Mouse (Mus musculus) lung, embryonic 16.5 days (tissue): ENCODE measurements around the gene Pgap3. TPM values are rescaled to one million over a fixed set of nuclear protein-coding genes. Genes with fewer than 3 reads are reported as not detected.

ENCODE experiments used
- ATAC-seq: fragments of 200-750 bp; cut with Nextera tagmentation; 2 replicates; pipeline ENCODE4 v1.8.0; 2017; ENCODE audit warnings: low read depth, mild to moderate bottlenecking, moderate library complexity
- H3K27ac ChIP-seq: fragments of 300-500 bp; sonication (generic); 2 replicates; pipeline ENCODE4 v1.5.1; 2014; ENCODE audit warnings: mild to moderate bottlenecking, control low read depth, low read length
- H3K27me3 ChIP-seq: fragments of 300-500 bp; sonication (generic); 2 replicates; pipeline ENCODE4 v1.6.1; 2014; ENCODE audit warnings: low read depth, low read length, mixed read lengths; ENCODE audit not compliant: control insufficient read depth, insufficient read depth
- H3K36me3 ChIP-seq: fragments of 300-500 bp; sonication (generic); 2 replicates; pipeline ENCODE4 v1.6.1; 2014; ENCODE audit warnings: low read length; ENCODE audit not compliant: control insufficient read depth, insufficient read depth
- H3K4me1 ChIP-seq: fragments of 300-500 bp; sonication (generic); replicated peaks from 2 replicates; pipeline ENCODE4 v1.6.1; 2014; ENCODE audit warnings: low read length, mixed read lengths; ENCODE audit not compliant: control insufficient read depth, insufficient read depth
- H3K4me2 ChIP-seq: fragments of 300-500 bp; sonication (generic); 2 replicates; pipeline ENCODE4 v1.6.1; 2014; ENCODE audit warnings: low read depth, low read length, control low read depth
- H3K4me3 ChIP-seq: fragments of 300-500 bp; sonication (generic); 2 replicates; pipeline ENCODE4 v1.5.1; 2014; ENCODE audit warnings: mild to moderate bottlenecking, low read length, control low read depth
- H3K9ac ChIP-seq: fragments of 300-500 bp; sonication (generic); 2 replicates; pipeline ENCODE4 v1.6.1; 2014; ENCODE audit warnings: low read length, control low read depth
- H3K9me3 ChIP-seq: fragments of 300-500 bp; sonication (generic); 2 replicates; pipeline ENCODE4 v1.6.1; 2016; ENCODE audit warnings: low read length; ENCODE audit not compliant: control insufficient read depth
- WGBS: fragments of 180-500 bp; shearing (Covaris S2); extraction: QIAGEN DNeasy Blood & Tissue Kit; methylation state at CpG from one replicate; pipeline ENCODE4 v1.1.7; 2014; 5-methylcytosine and 5-hydroxymethylcytosine counted together
- polyA plus RNA-seq: library from polyadenylated mRNA; unstranded; fragments of >200 nt; fragmentation: Nextera tagmentation; extraction: Ambion mirVana; gene quantifications from 2 replicates; pipeline ENCODE4 v1.2.1, GENCODE M21; 2015

Pgap3 gene
- polyA plus RNA-seq, 1 experiment from 2014 or later, result 16.2 TPM

DNA sequence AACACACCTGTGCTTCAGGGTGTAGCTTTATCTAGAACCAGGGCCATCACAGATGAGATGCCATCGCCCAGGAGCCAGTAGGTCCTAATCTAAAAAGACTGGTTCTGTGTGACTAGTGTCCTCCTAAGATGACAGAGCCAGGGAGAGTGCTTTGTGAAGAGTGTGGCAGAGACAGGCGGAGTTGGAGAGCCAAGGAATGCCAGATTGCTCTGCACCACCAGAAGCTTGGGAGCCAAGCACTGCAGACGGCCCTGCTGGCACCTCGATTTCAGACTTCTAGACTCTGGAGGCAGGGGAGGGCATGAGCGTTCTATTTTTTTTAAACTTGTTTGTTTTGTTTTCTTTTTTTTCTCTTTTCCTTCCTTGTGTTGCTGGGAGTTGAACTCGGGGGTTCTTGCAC lies 31.0 kb downstream of the Pgap3 start:
- Histone ChIP-seq H3K27me3 (no peaks in the 10 kb centered on the region), H3K9me3 (no peaks in the 10 kb centered on the region), H3K27ac (no peak overlapping the region), H3K9ac (no peak overlapping the region), H3K4me3 (no peak overlapping the region), H3K4me2 (no peak overlapping the region), H3K4me1 (peaks cover 1% of the 10 kb centered on the region), H3K36me3 (no peaks in the 10 kb centered on the region)
- ATAC-seq, result no peak
- 78% methylated on average over 6 of the region's 6 CpGs for WGBS

DNA sequence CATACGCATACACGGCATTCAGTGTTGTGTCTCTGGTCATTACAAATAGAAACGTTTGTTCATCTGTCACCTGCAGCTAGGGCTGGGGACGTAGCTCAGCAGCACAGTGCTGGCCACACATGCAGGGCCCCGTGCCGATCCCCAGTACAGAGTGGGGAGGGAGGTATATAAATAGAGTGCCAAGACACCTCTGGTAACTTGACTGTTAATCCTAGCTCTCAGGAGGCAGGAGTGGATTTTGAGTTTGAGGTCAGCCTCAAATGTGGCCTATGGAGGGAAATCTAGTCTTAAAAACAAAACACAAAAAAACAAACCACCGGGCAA lies 32.5 kb downstream of the Pgap3 start:
- H3K4me3 ChIP-seq, result no peak overlapping the region
- H3K9ac ChIP-seq, result no peak overlapping the region
- H3K36me3 ChIP-seq, result no peaks in the 10 kb centered on the region
- H3K27me3 ChIP-seq, result no peaks in the 10 kb centered on the region
- ATAC-seq, result no peak
- H3K4me2 ChIP-seq, result no peak overlapping the region
- no peak overlapping the region for H3K27ac ChIP-seq
- H3K4me1 ChIP-seq, result peaks cover 11% of the 10 kb centered on the region
- H3K9me3 ChIP-seq, result no peaks in the 10 kb centered on the region
- WGBS, result 70% methylated on average over 7 of the region's 7 CpGs

DNA sequence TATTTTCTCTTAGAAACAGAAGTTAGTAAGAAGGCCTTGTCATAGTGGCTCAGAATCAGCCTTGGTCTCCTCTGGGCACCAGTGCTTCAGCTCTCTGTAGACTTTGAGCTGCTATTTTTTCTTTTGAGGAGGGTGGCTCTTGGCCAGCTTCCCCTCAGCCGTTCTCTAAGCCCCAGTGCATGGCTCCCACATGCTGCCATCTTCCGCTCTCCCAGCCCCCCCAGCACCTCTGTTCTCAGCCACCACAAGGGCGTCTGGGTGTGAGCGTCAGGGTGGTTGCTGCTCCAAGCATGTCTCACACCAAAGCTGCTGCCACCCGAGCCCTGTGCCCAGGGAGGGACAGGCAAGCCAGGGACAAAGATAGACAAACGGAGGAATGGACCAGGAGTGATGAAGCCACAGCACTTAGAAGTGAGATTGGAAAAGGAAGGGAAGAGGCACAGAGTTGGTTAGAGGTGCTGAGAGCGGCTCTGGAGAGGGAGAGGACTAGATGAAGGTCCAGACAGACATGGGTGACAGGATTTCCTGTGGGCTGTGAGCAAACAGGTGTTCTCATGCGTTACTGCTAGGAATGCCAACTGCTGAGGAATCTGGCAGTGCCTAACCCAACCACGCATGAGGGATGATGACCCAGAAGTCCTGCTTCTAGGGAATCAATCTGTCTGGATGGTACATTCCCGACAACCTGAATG lies 33.0 kb downstream of the Pgap3 start:
- WGBS, result 75% methylated on average over 10 of the region's 10 CpGs
- no peak overlapping the region for H3K4me2 ChIP-seq
- H3K27ac ChIP-seq, result no peak overlapping the region
- no peak for ATAC-seq
- H3K4me3 ChIP-seq, result no peak overlapping the region
- H3K36me3 ChIP-seq, result no peaks in the 10 kb centered on the region
- no peaks in the 10 kb centered on the region for H3K9me3 ChIP-seq
- H3K27me3 ChIP-seq, result no peaks in the 10 kb centered on the region
- no peak overlapping the region for H3K9ac ChIP-seq
- H3K4me1 ChIP-seq, result peaks cover 16% of the 10 kb centered on the region

DNA sequence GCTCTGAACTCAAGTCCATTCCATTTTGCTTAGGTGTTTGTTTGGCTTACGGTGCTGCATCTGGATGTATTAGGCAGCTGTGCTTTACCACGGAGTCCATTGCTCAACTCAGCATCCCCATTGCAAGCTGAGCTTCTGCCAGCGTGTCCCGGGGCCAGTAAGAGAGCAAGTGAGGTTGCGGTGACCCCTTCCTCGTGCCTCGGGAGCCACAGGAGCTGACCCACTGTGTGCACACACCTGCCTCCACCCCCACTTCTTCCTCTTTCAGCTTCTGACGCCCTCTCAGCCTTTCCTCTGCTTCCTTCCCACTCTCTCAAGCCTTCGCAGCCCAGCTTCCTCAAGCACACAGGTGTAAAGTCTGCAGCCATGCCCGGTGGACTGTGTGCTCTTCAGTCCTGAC lies 34.0 kb downstream of the Pgap3 start:
- H3K36me3 ChIP-seq, result no peaks in the 10 kb centered on the region
- H3K4me2 ChIP-seq, result no peak overlapping the region
- no peak overlapping the region for H3K27ac ChIP-seq
- no peaks in the 10 kb centered on the region for H3K27me3 ChIP-seq
- no peaks in the 10 kb centered on the region for H3K9me3 ChIP-seq
- 62% methylated on average over 10 of the region's 10 CpGs for WGBS
- no peak overlapping the region for H3K4me3 ChIP-seq
- ATAC-seq, result no peak
- peaks cover 16% of the 10 kb centered on the region for H3K4me1 ChIP-seq
- no peak overlapping the region for H3K9ac ChIP-seq

DNA sequence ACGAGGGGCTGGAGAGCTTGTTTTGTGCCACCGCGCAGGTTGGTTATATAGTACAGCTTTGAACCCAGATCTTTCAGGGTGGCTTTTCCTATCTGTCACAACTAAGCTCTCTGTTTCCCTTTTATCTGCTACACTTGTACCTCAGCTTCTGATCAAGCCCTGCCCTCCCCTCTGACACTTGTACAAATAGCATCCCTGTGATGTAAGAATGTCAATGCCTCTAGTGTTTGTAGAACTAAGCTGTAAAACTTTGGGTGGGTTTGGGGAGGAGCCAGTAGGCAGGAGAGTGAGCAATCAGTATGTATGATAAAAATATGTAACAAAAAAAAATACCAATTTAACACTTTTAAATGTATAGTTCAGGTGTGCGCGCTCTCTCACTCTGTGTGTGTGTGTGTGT lies 35.9 kb downstream of the Pgap3 start:
- Histone ChIP-seq H3K27ac (peak overlapping the region; percentile 89), H3K4me1 (peaks cover 24% of the 10 kb centered on the region), H3K4me3 (no peak overlapping the region), H3K27me3 (no peaks in the 10 kb centered on the region), H3K9ac (peak overlapping the region; percentile 23; the same call in 1 of the 2 replicates), H3K9me3 (no peaks in the 10 kb centered on the region), H3K36me3 (no peaks in the 10 kb centered on the region), H3K4me2 (peak overlapping the region; percentile 26)
- WGBS, result 71% methylated on average over 5 of the region's 5 CpGs
- peak; percentile 37; the same call in 1 of the 2 replicates for ATAC-seq

DNA sequence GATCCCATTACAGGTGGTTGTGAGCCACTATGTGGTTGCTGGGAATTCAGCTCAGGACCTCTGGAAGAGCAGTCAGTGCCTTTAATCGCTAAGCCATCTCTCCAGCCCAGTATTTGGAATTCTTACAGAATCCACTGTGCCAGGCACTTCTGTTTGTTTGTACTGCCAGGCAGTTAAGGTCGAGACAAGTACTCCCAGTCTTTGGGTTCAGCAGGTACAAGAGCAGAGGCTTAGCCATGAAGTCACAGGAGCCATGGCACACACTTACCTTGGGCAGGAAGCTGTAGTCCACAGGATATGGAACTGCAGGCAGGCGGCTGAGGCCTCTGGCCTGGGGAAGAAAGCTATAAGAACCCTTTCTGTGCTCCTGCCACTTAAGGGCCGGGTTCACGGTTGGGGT lies 36.5 kb downstream of the Pgap3 start:
- ATAC-seq, result peak; percentile 80
- Histone ChIP-seq H3K27ac (peak overlapping the region; percentile 89), H3K4me3 (no peak overlapping the region), H3K4me1 (peaks cover 30% of the 10 kb centered on the region), H3K27me3 (no peaks in the 10 kb centered on the region), H3K9me3 (no peaks in the 10 kb centered on the region), H3K36me3 (no peaks in the 10 kb centered on the region), H3K4me2 (peak overlapping the region; percentile 26), H3K9ac (0 out of 2 replicates have a peak overlapping the region, but pooled peaks have one; percentile 23)
- 57% methylated on average over 5 of the region's 5 CpGs for WGBS

DNA sequence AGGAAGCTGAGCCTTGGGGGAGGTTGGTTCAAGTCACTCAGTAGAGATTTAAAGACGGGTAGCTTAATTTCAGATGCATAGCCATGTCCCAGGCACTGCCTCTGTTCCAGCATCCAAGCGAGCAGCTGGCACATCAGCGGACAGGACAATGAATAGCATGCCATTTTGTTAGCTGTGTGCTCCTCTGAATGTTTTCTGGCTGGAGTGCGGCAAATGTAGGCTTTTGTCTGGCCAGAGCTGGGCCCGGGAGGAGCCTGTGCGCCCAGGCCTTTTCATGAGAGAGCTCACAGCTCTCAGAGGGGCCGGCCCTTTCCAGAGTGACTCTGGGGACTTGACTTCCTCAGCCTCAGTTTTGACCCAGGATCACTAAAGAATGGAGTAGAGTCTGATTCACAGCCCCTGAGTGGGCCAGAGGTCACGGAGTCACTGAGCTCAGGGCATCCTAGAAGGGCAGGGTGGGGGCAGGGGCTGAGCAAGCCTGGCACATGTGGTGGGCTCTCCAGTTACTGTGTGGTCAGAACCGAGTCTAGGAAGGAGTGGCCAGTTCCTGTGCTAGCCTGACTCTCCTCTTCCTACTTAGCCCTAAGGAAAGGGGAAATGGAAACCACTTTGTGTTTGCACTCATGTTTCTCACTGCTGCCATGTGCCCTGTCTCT lies 39.3 kb downstream of the Pgap3 start:
- peaks cover 49% of the 10 kb centered on the region for H3K4me1 ChIP-seq
- 75% methylated on average over 9 of the region's 9 CpGs for WGBS

DNA sequence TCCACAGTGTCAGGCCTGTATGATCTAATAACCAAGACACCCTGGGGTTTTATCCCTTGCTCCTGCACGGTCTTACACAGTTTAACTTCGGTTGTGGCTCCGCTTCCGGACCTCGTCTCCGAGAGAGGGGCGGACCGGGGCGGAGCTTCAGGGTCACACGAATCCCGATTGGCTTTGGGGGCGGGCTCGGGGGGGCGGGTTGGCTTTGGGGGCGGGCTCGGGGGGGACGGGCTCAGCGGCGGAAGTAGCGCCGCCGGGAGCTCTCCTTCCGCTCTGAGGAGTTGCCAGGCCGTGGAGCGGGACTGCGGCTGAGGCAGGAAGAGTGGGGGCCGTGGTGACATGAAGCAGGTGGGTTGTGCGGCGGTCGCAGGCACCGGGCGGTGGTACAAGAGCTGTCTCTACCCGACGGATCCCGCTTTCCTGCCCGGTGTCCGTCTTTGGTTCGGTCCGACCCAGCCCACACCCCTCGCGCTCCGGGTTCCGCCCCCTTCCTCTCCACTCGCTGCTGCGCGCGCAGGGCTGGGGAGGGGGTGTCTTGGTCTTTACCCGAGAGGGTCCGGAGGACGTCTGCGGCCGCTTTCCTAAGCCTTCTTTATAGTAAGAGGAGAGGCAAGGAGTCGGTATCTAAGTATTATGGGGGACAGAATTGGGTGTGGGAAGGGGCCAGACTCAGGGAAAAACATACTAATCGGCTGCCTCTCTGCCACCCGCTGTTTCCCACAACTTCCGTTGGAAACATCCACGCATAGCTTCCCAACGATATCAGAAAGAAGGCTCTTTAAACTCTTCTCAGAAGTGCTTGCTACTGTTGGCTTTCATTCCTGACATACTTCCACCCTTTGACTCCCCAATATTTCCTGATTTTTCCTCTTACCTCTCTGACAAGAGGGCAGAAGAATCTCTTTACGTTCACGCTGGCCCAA lies 41.9 kb downstream of the Pgap3 start, which contains the start of gene Stard3:
Gene Stard3, plus strand, starts transcription at position 208 of the 923 bp plus-strand sequence.
- peaks cover 49% of the 10 kb centered on the region for H3K4me1 ChIP-seq
- WGBS, result under 1% methylated on average over 52 of the region's 60 CpGs

More for the DNA sequence above, 39.3 kb downstream of the Pgap3 start:
- no peak overlapping the region for H3K4me2 ChIP-seq
- no peaks in the 10 kb centered on the region for H3K36me3 ChIP-seq
- no peaks in the 10 kb centered on the region for H3K9me3 ChIP-seq
- no peaks in the 10 kb centered on the region for H3K27me3 ChIP-seq
- H3K4me3 ChIP-seq, result no peak overlapping the region
- no peak overlapping the region for H3K27ac ChIP-seq
- ATAC-seq, result no peak
- no peak overlapping the region for H3K9ac ChIP-seq

More for the DNA sequence above, 41.9 kb downstream of the Pgap3 start, which contains the start of gene Stard3:
- no peaks in the 10 kb centered on the region for H3K9me3 ChIP-seq
- H3K27ac ChIP-seq, result peak within 1 kb of the TSS; percentile 94
- ATAC-seq, result peak; percentile 91
- H3K9ac ChIP-seq, result peak within 1 kb of the TSS; percentile 86
- H3K36me3 ChIP-seq, result no peaks in the 10 kb centered on the region
- H3K4me2 ChIP-seq, result peak within 1 kb of the TSS; percentile 88
- H3K4me3 ChIP-seq, result peak within 1 kb of the TSS; percentile 79
- peaks cover 3% of the 10 kb centered on the region; the same call in 1 of the 2 replicates for H3K27me3 ChIP-seq
